Mouse (Mus musculus) thymus, adult 2 months (tissue): ENCODE results near the gene Hyou1.

Experiments used
- CTCF ChIP-seq: fragments of 200-500 bp; IDR thresholded peaks from 2 replicates; pipeline ENCODE4 v1.5.1; 2012; ENCODE audit warnings: mild to moderate bottlenecking, control low read depth, low read length, moderate library complexity, borderline replicate concordance; ENCODE audit not compliant: control insufficient read depth, poor library complexity, insufficient read depth; ENCODE audit errors: extremely low read depth
- POLR2A ChIP-seq: fragments of 200-500 bp; IDR thresholded peaks from 2 replicates; pipeline ENCODE4 v1.6.1; 2012; ENCODE audit warnings: mild to moderate bottlenecking, low read length, control low read depth, moderate library complexity; ENCODE audit not compliant: control insufficient read depth, poor library complexity, insufficient read depth; ENCODE audit errors: extremely low read depth

DNA sequence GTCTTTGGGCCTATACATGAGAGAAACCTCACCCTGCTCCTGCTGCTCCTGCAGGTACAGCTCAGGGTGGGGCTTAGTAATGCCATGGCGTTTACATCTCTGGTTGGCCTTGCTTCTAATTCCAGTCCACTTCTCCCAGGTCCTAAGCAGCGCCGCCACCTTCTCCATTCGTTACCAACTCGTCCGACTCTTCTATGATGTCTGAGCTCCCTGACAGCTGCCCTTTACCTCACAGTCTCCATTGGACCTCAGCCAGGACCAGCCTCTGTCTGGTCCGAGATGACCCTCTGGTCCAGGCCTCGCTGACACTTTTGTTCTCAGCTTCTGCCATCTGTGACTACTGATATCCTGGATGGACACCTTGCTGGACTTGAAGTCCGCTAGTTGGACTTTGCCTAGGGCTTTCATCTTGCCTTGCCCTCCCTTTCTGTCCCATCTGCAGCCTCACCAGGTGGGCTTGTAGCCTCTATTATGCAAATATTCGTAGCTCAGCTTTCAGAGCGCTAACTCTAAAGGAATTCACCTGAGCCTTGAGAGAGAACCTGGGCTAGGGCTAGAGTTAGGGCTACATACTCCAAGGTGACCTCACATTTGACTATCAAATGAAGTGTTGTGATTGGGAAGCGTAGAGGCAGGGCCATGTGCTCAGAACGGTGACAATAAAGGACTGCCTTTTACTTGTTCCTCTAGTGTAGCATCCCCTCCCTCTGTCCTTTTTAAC, 46.2 kb upstream of the Hyou1 start:
- TF ChIP-seq POLR2A = no peak
- TF ChIP-seq CTCF = no peak
